28 mouse cellular contexts compared by ENCODE assay signal in genomic region chr4:14182951-14183350, GRCm38 (mm10).
"Had no signal": no experiment of that assay in that cellular context is flagged by ENCODE, and none has a peak within 500 bp of the region (broad histone marks: within the 10 kb centered on the region; RNA-seq: fewer than 3 reads in every experiment).

No protein-coding gene starts in this region.

- H3K36me3 ChIP-seq: heart, embryonic 13.5 days; heart, embryonic 15.5 days; hindbrain, embryonic 10.5 days; hindbrain, embryonic 13.5 days; hindbrain, embryonic 15.5 days; kidney, embryonic 15.5 days; limb, embryonic 13.5 days; limb, embryonic 15.5 days; liver, embryonic 13.5 days; liver, embryonic 15.5 days had no signal

- H3K9me3 ChIP-seq: heart, embryonic 13.5 days; heart, embryonic 15.5 days; hindbrain, embryonic 10.5 days; hindbrain, embryonic 13.5 days; hindbrain, embryonic 15.5 days; kidney, embryonic 15.5 days; limb, embryonic 13.5 days; limb, embryonic 15.5 days; liver, embryonic 13.5 days; liver, embryonic 15.5 days had no signal

- ATAC-seq: hindbrain, postnatal 0 days; intestine, embryonic 16.5 days had no signal

- H3K9ac ChIP-seq: heart, embryonic 13.5 days; heart, embryonic 15.5 days; hindbrain, embryonic 13.5 days; hindbrain, embryonic 15.5 days; kidney, embryonic 15.5 days; limb, embryonic 13.5 days; limb, embryonic 15.5 days; liver, embryonic 13.5 days; liver, embryonic 15.5 days had no signal

- H3K4me1 ChIP-seq: heart, embryonic 13.5 days; heart, embryonic 15.5 days; hindbrain, embryonic 10.5 days; hindbrain, embryonic 13.5 days; hindbrain, embryonic 15.5 days; kidney, embryonic 15.5 days; limb, embryonic 13.5 days; limb, embryonic 15.5 days; liver, embryonic 13.5 days; liver, embryonic 15.5 days had no signal

- DNase-seq: gastrocnemius, postnatal 14 days; gastrocnemius, postnatal 36 days; heart, adult 11 months; heart, adult 2 months; heart, postnatal 14 days; heart, postnatal 36 days; kidney, adult 11 months; kidney, adult 2 months; kidney, adult 9 months; kidney, postnatal 14 days; kidney, postnatal 36 days; layer of hippocampus, adult 9-11 months; layer of hippocampus, postnatal 36 days; left cerebral cortex, postnatal 4 days; liver, embryonic 13.5 days had no signal

- H3K27me3 ChIP-seq: heart, embryonic 13.5 days; heart, embryonic 15.5 days; hindbrain, embryonic 13.5 days; hindbrain, embryonic 15.5 days; kidney, embryonic 15.5 days; limb, embryonic 13.5 days; limb, embryonic 15.5 days; liver, embryonic 13.5 days; liver, embryonic 15.5 days had no signal

- H3K4me3 ChIP-seq: heart, adult 2 months; heart, embryonic 13.5 days; heart, embryonic 15.5 days; hindbrain, embryonic 10.5 days; hindbrain, embryonic 13.5 days; hindbrain, embryonic 15.5 days; kidney, embryonic 15.5 days; limb, embryonic 13.5 days; limb, embryonic 15.5 days; liver, embryonic 13.5 days; liver, embryonic 15.5 days had no signal

- H3K27ac ChIP-seq: heart, adult 2 months; heart, embryonic 13.5 days; heart, embryonic 15.5 days; hindbrain, embryonic 10.5 days; hindbrain, embryonic 13.5 days; hindbrain, embryonic 15.5 days; hindbrain, postnatal 0 days; kidney, embryonic 15.5 days; kidney, postnatal 0 days; limb, embryonic 13.5 days; limb, embryonic 15.5 days; liver, embryonic 13.5 days; liver, embryonic 15.5 days had no signal

- H3K4me2 ChIP-seq: heart, embryonic 11.5 days; heart, embryonic 13.5 days; heart, embryonic 15.5 days; hindbrain, embryonic 13.5 days; hindbrain, embryonic 15.5 days; kidney, embryonic 15.5 days; limb, embryonic 13.5 days; limb, embryonic 15.5 days; liver, embryonic 13.5 days; liver, embryonic 15.5 days had no signal
